Mouse (Mus musculus): ENCODE measurements around the gene Grhpr.
"Not testable (repeated sequence)": the region's sequence is repeated elsewhere in the genome, so short reads cannot be mapped to it uniquely, and the experiment has no call there.

Grhpr gene

GRCm38 (mm10) chr4:44974331-44974730 lies 6.9 kb upstream of the Grhpr start:
- no peak for DNase-seq (ENCODE audit: extremely low spot score)

DNA sequence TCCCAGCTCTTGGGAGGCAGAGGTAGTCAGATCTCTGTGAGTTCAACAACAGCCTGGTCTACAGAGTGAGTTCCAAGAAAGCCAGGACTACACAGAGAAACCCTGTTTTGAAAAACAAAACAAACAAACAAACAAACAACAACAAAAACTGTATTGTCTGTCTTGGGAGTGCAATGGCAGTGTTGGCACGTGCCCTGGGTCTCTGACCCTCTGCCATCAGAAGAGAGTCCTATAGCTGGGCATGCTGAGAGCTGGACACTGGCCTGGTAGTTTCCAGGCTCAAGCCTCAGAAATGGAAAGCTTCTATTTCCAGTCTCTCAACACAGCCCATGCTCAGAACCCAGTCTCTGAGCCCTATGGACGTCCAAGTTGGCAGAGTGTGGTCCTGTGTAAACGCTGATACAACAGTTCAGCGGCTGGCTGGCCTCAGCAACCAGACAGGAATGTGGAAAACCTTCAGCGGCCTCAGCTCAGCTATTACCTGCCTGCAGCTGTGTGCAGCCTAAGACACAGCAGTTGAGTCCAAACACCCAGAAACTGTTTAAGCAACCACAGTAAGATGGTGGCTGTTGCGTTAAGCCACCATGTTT lies 5.1 kb upstream of the Grhpr start:
- no peak for DNase-seq (ENCODE audit: extremely low spot score)

DNA sequence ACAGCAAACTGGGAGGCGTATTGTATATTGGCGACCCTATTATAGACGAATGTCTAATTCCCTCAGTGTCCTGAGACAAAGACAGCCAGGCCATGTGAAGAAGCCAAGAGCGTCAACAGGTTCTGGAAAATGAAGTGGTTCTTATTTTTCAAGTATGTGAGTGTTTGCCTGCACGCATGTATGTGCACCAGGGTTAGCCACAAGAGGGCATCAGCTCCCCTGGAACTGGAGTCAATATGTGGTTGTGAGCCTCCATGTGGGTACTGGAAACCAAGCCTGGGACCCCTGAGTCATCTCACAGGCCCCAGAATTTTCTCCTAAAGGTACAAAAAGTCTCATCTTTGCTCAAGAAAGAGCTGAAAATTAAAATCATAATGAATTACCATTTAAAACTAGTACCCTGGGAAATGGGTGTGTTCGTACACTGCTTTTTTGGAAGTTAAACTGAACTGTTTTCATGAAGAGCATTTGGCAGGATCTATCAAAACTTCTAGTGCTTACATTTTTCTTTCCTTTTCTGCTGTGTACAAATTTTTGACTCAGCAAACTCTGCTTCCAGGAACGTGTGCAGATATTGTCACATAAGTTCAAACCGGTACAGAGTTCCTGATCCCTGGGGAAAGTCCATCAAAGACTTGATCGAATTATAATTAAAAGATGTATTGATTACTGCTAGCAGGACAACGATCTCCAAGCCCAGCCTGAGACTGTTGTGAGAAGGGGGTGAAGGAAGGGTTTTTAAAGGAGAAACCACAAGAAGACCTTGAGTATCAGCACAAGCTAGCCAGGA lies 4.1 kb upstream of the Grhpr start:
- DNase-seq (ENCODE audit: extremely low spot score), result no peak

GRCm38 (mm10) chr4:44978175-44978574 lies 3.0 kb upstream of the Grhpr start:
- no peak for DNase-seq (ENCODE audit: extremely low spot score)

- DNase-seq (ENCODE audit: extremely low spot score), result no peak
These were observed 1.3 kb upstream of the Grhpr start for GRCm38 (mm10) chr4:44979794-44980338.

- DNase-seq (ENCODE audit: extremely low spot score), result no peak
These were observed 736 bp downstream of the Grhpr start for GRCm38 (mm10) chr4:44981974-44982287.

DNA sequence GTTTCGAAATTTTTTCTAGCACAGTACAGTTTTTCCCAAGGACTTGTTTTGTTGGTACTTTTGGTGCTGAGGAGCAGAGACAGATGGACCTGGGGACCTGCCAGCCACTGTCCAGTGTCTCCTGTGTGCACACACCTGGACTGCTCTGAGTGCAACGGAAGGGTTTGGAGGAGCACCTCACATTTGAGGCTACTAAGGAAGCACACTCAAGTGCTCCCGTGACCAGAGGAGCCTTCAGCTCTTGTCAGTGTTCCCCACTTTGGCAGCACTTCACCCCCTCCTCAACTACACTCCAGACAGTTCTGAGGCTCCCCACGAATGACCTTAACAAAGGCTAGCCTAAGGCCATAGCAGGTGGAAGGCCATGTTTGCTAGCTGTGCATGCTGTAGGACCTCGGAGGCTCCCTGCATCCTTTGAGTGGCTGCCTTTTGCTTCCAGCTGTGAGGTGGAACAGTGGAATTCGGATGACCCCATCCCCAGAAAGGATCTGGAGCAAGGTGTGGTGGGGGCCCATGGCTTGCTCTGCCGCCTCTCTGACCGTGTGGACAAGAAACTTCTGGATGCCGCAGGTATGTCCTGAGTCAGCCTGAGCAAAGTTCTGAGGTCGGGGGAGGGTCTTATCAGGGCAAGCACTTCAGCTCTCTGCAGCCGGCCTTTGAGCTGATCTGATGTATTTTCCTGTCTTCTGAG lies 1.4 kb downstream of the Grhpr start:
- no peak for DNase-seq (ENCODE audit: extremely low spot score)

GRCm38 (mm10) chr4:44983131-44983740 lies 2.0 kb downstream of the Grhpr start:
- no peak for DNase-seq (ENCODE audit: extremely low spot score)

DNA sequence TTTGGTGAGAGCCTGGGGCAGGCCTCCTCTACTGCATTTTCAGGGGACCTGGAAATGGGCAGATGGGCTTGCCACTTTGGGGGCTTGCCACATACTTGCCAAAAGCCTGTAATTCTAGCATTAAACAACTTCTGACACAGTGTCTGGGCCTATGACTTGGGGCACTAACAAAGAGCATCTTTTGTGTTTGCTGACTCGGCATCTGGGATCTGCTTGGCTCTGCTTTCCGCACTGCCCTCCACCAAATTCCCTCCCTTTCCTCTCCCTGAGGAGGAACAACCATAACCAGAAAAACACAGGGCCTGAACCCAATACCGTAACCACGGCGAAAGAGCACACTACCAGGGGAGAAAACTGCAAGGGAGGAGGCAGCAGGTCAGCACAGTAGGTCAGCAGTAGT lies 9.4 kb downstream of the Grhpr start:
- DNase-seq (ENCODE audit: extremely low spot score), result no peak

- DNase-seq (ENCODE audit: extremely low spot score), result not testable (repeated sequence)
These were observed 11.1 kb downstream of the Grhpr start for GRCm38 (mm10) chr4:44992330-44992729.

GRCm38 (mm10) chr4:44993179-44993578 lies 12.0 kb downstream of the Grhpr start:
- not testable (repeated sequence) for DNase-seq (ENCODE audit: extremely low spot score)

- no peak for DNase-seq (ENCODE audit: extremely low spot score)
These were observed 12.7 kb downstream of the Grhpr start for GRCm38 (mm10) chr4:44993847-44994246.

GRCm38 (mm10) chr4:44994776-44995175 lies 13.6 kb downstream of the Grhpr start:
- no peak for DNase-seq (ENCODE audit: extremely low spot score)

GRCm38 (mm10) chr4:44998071-44998470 lies 16.9 kb downstream of the Grhpr start:
- DNase-seq (ENCODE audit: extremely low spot score), result no peak

GRCm38 (mm10) chr4:45000001-45000400 lies 18.8 kb downstream of the Grhpr start:
- no peak for DNase-seq (ENCODE audit: extremely low spot score)

GRCm38 (mm10) chr4:45005452-45005851 lies 24.3 kb downstream of the Grhpr start:
- no peak for DNase-seq (ENCODE audit: extremely low spot score)

- peak; percentile 14 for DNase-seq (ENCODE audit: extremely low spot score)
These were observed 29.7 kb downstream of the Grhpr start for GRCm38 (mm10) chr4:45010806-45011415.

DNA sequence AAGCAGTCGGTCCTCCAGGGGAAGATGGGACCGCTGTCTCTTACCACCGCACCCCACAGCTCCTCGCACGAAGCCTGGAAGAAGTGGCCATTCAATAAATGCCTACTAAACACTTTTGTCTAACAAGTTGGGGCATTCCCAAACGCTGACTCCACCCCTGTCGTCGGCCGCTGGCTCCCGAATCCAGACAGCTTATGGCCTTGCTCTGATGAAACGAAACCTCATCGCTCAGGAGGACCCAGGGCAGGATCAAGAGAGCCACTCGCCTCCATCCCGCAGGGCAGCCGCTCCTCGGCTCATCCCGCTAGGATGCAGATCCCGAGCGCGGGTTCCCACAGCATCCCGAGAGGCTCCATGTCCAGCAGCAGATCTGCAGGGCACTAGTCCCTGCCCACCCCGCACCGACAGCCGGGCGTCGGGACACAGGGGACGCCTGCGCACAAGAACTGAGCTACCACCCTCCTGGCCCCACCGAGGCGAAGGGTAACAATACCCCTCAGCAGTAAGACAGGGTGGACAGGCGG lies 30.4 kb downstream of the Grhpr start:
- DNase-seq (ENCODE audit: extremely low spot score), result no peak

DNA sequence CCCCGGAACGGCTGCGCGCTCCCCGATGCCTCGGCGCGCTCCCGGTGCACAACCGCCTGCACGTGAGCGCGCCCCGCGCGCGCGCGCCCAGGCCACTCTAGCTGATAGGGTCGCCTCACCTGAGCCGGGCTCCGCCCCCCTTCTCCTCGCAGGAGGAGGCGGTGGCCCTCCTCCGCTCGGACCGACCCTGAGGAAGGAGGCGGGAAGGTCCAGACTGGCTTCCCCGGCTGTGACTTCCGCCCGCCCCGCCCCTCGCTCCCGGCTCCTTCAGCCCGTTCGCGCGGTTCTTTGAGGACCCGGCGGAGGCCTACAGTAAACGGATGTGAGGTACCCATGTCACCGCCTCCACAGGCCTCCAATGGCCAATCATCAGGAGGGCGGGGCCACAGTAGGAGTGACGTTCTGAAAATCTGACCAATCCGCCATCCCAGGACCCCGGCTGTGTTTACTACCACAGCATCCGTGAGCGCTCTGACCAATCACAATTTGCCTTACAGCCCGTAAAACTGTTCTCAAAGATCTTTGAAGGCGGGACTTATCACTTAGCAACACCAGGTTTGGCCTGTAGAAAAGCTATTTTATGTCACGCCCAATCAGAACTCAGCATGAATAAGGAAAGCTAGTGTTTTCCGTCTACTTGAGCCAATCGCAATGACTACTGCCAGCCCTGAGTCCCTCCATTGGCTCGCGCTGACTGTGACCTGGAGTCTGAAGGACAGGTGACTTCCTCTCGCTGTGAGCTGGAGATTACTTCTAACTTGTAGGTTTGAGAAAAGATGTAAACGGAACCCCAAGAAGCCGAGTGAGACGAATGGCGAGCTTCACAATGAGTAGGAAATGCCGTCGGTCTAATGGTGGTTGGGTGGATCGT lies 31.1 kb downstream of the Grhpr start, which contains the start of gene Zbtb5:
Gene Zbtb5, minus strand, starts transcription at position 308 of the 871 bp plus-strand sequence.
- DNase-seq (ENCODE audit: extremely low spot score), result peak; percentile 99

- DNase-seq (ENCODE audit: extremely low spot score), result no peak
These were observed 31.8 kb downstream of the Grhpr start for GRCm38 (mm10) chr4:45013031-45013431.

- DNase-seq (ENCODE audit: extremely low spot score), result no peak
These were observed 32.3 kb downstream of the Grhpr start for GRCm38 (mm10) chr4:45013537-45013936.

Data from embryo, embryonic 9.5 days (tissue).